ENCODE assay signal across 11 mouse cellular contexts in genomic region chr7:81672735-81673291, GRCm38 (mm10). TPM values are rescaled to one million over a fixed set of nuclear protein-coding genes. Genes with fewer than 3 reads are reported as not detected.
DNase-seq lines count a peak whose midpoint lies in the region; ATAC-seq and TF ChIP-seq lines count a peak whose summit lies in the region.
"Had no signal": no experiment of that assay in that cellular context is flagged by ENCODE, and none has a peak within 500 bp of the region (broad histone marks: within the 10 kb centered on the region; RNA-seq: fewer than 3 reads in every experiment).

No protein-coding gene starts in this region.

- 42% methylated on average over 10 of the region's 10 CpGs for WGBS in heart, embryonic 13.5 days
- WGBS in forebrain, embryonic 15.5 days, result 34% methylated on average over 10 of the region's 10 CpGs
- WGBS in midbrain, embryonic 13.5 days, result 75% methylated on average over 10 of the region's 10 CpGs

- no peak for DNase-seq in heart, postnatal 36 days
- DNase-seq in layer of hippocampus, adult 2 months (ENCODE audit: low spot score in 2 of 2), result no peak
- no peak for DNase-seq in layer of hippocampus, adult 11-12 months (ENCODE audit: low spot score)
- DNase-seq in embryo, embryonic 9.5 days (ENCODE audit: extremely low spot score), result no peak
- DNase-seq: adrenal gland, adult 8-10 months; layer of hippocampus, postnatal 36 days; spleen, adult 18-20 months had no signal

- no peak for ATAC-seq in heart, embryonic 13.5 days (ENCODE audit: extremely low read depth, insufficient number of reproducible peaks, low FRiP score, low TSS enrichment)
- ATAC-seq in forebrain, embryonic 15.5 days (replicated peaks), result 0 out of 2 replicates have a peak, but pooled peaks have one; percentile 59
- no peak for ATAC-seq in midbrain, embryonic 13.5 days
- no peak for ATAC-seq in erythroid progenitor cell, adult 5-6 weeks (replicated peaks; ENCODE audit: low FRiP score, poor library complexity, severe bottlenecking)

- peaks cover 7% of the 10 kb centered on the region; the same call in 1 of the 2 replicates for H3K36me3 ChIP-seq in heart, embryonic 13.5 days
- no peaks in the 10 kb centered on the region for H3K36me3 ChIP-seq in forebrain, embryonic 15.5 days
- no peaks in the 10 kb centered on the region for H3K36me3 ChIP-seq in midbrain, embryonic 13.5 days

- H3K4me2 ChIP-seq in heart, embryonic 13.5 days, result peak overlapping the region; percentile 53
- peak overlapping the region; percentile 32 for H3K4me2 ChIP-seq in forebrain, embryonic 15.5 days (replicated peaks)
- H3K4me2 ChIP-seq in midbrain, embryonic 13.5 days (replicated peaks), result no peak overlapping the region

- no peak overlapping the region for H3K9ac ChIP-seq in heart, embryonic 13.5 days
- no peak overlapping the region; the same call in 1 of the 2 replicates for H3K9ac ChIP-seq in forebrain, embryonic 15.5 days (replicated peaks)
- H3K9ac ChIP-seq in midbrain, embryonic 13.5 days (replicated peaks), result no peak overlapping the region

- H3K27me3 ChIP-seq in heart, embryonic 13.5 days (replicated peaks), result no peaks in the 10 kb centered on the region
- H3K27me3 ChIP-seq in forebrain, embryonic 15.5 days, result no peaks in the 10 kb centered on the region
- H3K27me3 ChIP-seq in midbrain, embryonic 13.5 days, result no peaks in the 10 kb centered on the region

- peaks cover 46% of the 10 kb centered on the region for H3K4me1 ChIP-seq in heart, embryonic 13.5 days
- peaks cover 15% of the 10 kb centered on the region for H3K4me1 ChIP-seq in forebrain, embryonic 15.5 days
- H3K4me1 ChIP-seq in midbrain, embryonic 13.5 days (replicated peaks), result peaks cover 12% of the 10 kb centered on the region

- intact Hi-C loops in heart, postnatal 36 days (cut with DNase I), result no loop called here

- no peaks in the 10 kb centered on the region for H3K9me3 ChIP-seq in heart, embryonic 13.5 days
- H3K9me3 ChIP-seq in forebrain, embryonic 15.5 days, result no peaks in the 10 kb centered on the region
- no peaks in the 10 kb centered on the region for H3K9me3 ChIP-seq in midbrain, embryonic 13.5 days

- peak overlapping the region; percentile 84 for H3K27ac ChIP-seq in heart, embryonic 13.5 days (replicated peaks)
- H3K27ac ChIP-seq in layer of hippocampus, adult 2 months, result no peak overlapping the region
- H3K27ac ChIP-seq in forebrain, embryonic 15.5 days (replicated peaks), result peak overlapping the region; percentile 72
- peak overlapping the region; percentile 57; the same call in 1 of the 2 replicates for H3K27ac ChIP-seq in midbrain, embryonic 13.5 days

- TF ChIP-seq CTCF in layer of hippocampus, adult 2 months (conservative IDR thresholded peaks at IDR 0.05), result no peak

- peak overlapping the region; percentile 16; the same call in 1 of the 2 replicates for H3K4me3 ChIP-seq in heart, embryonic 13.5 days
- peak overlapping the region; percentile 10; the same call in 1 of the 2 replicates for H3K4me3 ChIP-seq in layer of hippocampus, adult 2 months
- H3K4me3 ChIP-seq in forebrain, embryonic 15.5 days, result peak overlapping the region; percentile 8; the same call in 1 of the 2 replicates
- no peak overlapping the region for H3K4me3 ChIP-seq in midbrain, embryonic 13.5 days (replicated peaks)

RNA-seq across cellular contexts. Expression of gene Homer2, which starts 34.5 kb away (rescaled TPM):
- 73.4 and 82.1 TPM in 2 replicates for polyA plus RNA-seq in heart, embryonic 13.5 days (2015; fragmentation: Nextera tagmentation; extraction: Ambion mirVana)
- 100 to 1,000 TPM in 1 of 2 experiments, 10 to 100 TPM in 1; 89.6 to 108 TPM for total RNA-seq in heart, postnatal 36 days (2021)
- total RNA-seq in layer of hippocampus, adult 2 months (2021), result 10 to 100 TPM; 90.4 to 92.1 TPM
- polyA plus RNA-seq in forebrain, embryonic 15.5 days (2015; fragmentation: Nextera tagmentation; extraction: Ambion mirVana), result 25.0 and 25.9 TPM in 2 replicates
- 15.4 and 16.4 TPM in 2 replicates for polyA plus RNA-seq in midbrain, embryonic 13.5 days (2015; fragmentation: Nextera tagmentation; extraction: Ambion mirVana)
- total RNA-seq in erythroid progenitor cell, adult 5-6 weeks (2015; ENCODE audit: low replicate concordance), result 4.6 TPM in 1 of 2 replicates, not detected in the other
- 1.1 and 1.5 TPM in 2 replicates for total RNA-seq in erythroid progenitor cell, adult 5-6 weeks (2017; ENCODE audit: low replicate concordance)

Comparison
In these comparisons a context has a peak if more than half of its experiments do, and no peak if none do; other contexts are left out.
1. RNA of gene Homer2, which starts 34.5 kb away (total RNA-seq): 89.6 to 108 TPM in heart, postnatal 36 days and 90.4 to 92.1 TPM in layer of hippocampus, adult 2 months; 1.1 to 4.6 TPM in erythroid progenitor cell, adult 5-6 weeks; every median in the first group is over 10 times any median in the second.